Mouse (Mus musculus): ENCODE measurements around the gene Gm11034.

- no peak for TF ChIP-seq CTCF (conservative IDR thresholded peaks at IDR 0.05; ENCODE audit: low read length)
- no peak for TF ChIP-seq NANOG (IDR thresholded peaks at IDR 0.05; ENCODE audit: borderline replicate concordance, low read length)
- TF ChIP-seq POU5F1 (IDR thresholded peaks at IDR 0.05; ENCODE audit: borderline replicate concordance, low read length): no peak
These were observed 48.0 kb upstream of the Gm11034 start for GRCm38 (mm10) chr8:72261431-72261830.

Measured in E14TG2a.4 (cell line).